31 mouse cellular contexts compared by ENCODE assay signal in the genomic region with DNA sequence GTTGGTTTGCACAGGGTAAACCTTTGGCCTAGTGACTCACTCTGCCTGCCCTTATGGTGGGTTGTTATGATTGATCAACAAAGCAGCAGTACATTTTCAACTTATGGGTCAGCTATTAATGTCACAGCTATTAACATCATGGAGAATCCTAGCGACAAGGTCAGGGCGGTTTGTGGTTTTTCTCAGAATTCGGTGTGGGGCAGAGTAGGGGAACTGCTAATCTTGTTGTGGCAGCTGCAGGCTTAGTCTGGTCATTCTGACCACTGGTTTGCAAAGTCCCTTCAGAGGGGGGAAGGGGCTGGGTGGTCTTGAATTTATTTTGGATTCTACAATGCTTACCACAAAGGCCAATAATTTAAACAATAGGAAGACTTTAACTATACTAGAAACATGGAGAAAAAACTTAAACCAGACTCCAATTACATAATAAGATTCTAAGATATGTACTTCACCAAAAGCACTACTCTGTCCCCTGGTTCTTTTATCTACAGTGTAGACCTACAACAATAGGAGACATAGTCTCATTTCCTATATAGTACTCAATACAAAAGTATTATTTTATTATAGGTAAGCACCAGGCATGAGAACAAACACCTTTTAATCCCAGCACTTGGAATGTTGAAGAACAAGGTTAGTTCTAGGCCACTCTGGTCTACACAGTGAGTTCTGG. TPM values are rescaled to one million over a fixed set of nuclear protein-coding genes. Genes with fewer than 3 reads are reported as not detected.
DNase-seq lines count a peak whose midpoint lies in the region; ATAC-seq and TF ChIP-seq lines count a peak whose summit lies in the region.
"Had no signal": no experiment of that assay in that cellular context is flagged by ENCODE, and none has a peak within 500 bp of the region (broad histone marks: within the 10 kb centered on the region; RNA-seq: fewer than 3 reads in every experiment).

No protein-coding gene starts in this region.

- H3K4me2 ChIP-seq in liver, embryonic 13.5 days = peak overlapping the region; percentile 33
- no peak overlapping the region for H3K4me2 ChIP-seq in myocyte (ENCODE audit: low read depth)
- H3K4me2 ChIP-seq: embryonic facial prominence, embryonic 13.5 days; forebrain, embryonic 12.5 days; heart, embryonic 12.5 days; hindbrain, embryonic 13.5 days; lung, embryonic 15.5 days; midbrain, embryonic 11.5 days; neural tube, embryonic 13.5 days had no signal

- H3K79me2 ChIP-seq in myocyte (ENCODE audit: control insufficient read depth, insufficient read depth) = no peaks in the 10 kb centered on the region

- no peak for TF ChIP-seq CTCF in G1E (IDR thresholded peaks at IDR 0.05; ENCODE audit: low read depth, low read length)

- ATAC-seq in G1E (ENCODE audit: extremely low read depth, insufficient number of reproducible peaks, low FRiP score, poor library complexity, severe bottlenecking) = peak; percentile 81
- ATAC-seq in liver, embryonic 13.5 days (ENCODE audit: low read depth) = peak; percentile 83
- ATAC-seq: CD4-positive, CD25-positive, alpha-beta regulatory T cell, adult 4 months; forebrain, postnatal 0 days; intestine, embryonic 16.5 days; midbrain, embryonic 16.5 days; Patski had no signal

- H3ac ChIP-seq in myocyte (ENCODE audit: control insufficient read depth, insufficient read length) = no peak overlapping the region

- peak overlapping the region; percentile 14; the same call in 1 of the 2 replicates for H3K27ac ChIP-seq in liver, embryonic 13.5 days
- H3K27ac ChIP-seq: embryonic facial prominence, embryonic 13.5 days; forebrain, embryonic 12.5 days; hindbrain, embryonic 13.5 days; kidney, postnatal 0 days; lung, embryonic 15.5 days; neural tube, embryonic 13.5 days; stomach, postnatal 0 days had no signal

- WGBS in liver, embryonic 13.5 days (ENCODE audit: insufficient replicate concordance) = 10% methylated on average over 3 of the region's 3 CpGs

- DNase-seq in G1E (ENCODE audit: low spot score) = no peak
- peak; percentile 65 for DNase-seq in c-Kit-positive CD71-positive TER-119-negative erythroid progenitor cells, embryonic 14.5 days (ENCODE audit: low read depth)
- DNase-seq in liver, embryonic 13.5 days = peak; percentile 49
- DNase-seq in testis, postnatal 14 days (ENCODE audit: low spot score) = no peak
- DNase-seq in cerebellum, adult 11-12 months = no peak
- DNase-seq in urinary bladder, postnatal 14 days (ENCODE audit: low spot score) = no peak
- DNase-seq: adrenal gland, postnatal 14 days; cerebellum, adult 9-11 months; embryo, embryonic 11 days; forebrain, postnatal 0 days; gastrocnemius, postnatal 25 days; heart, adult 11 months; heart, postnatal 4 days; kidney, adult 8-10 months; right cerebral cortex, postnatal 4 days; thymus, adult 2 months; thymus, postnatal 36 days had no signal

- H3K4me3 ChIP-seq in G1E (ENCODE audit: low read depth, low read length) = no peak overlapping the region; the same call in 1 of the 2 replicates
- no peak overlapping the region for H3K4me3 ChIP-seq in liver, embryonic 13.5 days (replicated peaks)
- H3K4me3 ChIP-seq in myocyte = no peak overlapping the region
- H3K4me3 ChIP-seq: embryonic facial prominence, embryonic 13.5 days; forebrain, embryonic 12.5 days; heart, embryonic 12.5 days; hindbrain, embryonic 13.5 days; lung, embryonic 15.5 days; neural tube, embryonic 13.5 days had no signal

- TF ChIP-seq POLR2A in myocyte (IDR thresholded peaks at IDR 0.05; ENCODE audit: insufficient read length, low read depth) = no peak

- H3K9ac ChIP-seq in liver, embryonic 13.5 days = no peak overlapping the region
- H3K9ac ChIP-seq: embryonic facial prominence, embryonic 13.5 days; forebrain, embryonic 12.5 days; forebrain, postnatal 0 days; heart, embryonic 12.5 days; hindbrain, embryonic 13.5 days; lung, embryonic 15.5 days; neural tube, embryonic 13.5 days had no signal

- H3K36me3 ChIP-seq in G1E (replicated peaks) (no peaks in the 10 kb centered on the region), myocyte (ENCODE audit: control insufficient read depth, insufficient read depth) (peaks cover 5% of the 10 kb centered on the region)
- H3K36me3 ChIP-seq in liver, embryonic 13.5 days = no peaks in the 10 kb centered on the region
- H3K36me3 ChIP-seq: heart, embryonic 12.5 days; lung, embryonic 15.5 days had no signal

- H3K9me3 ChIP-seq in G1E (replicated peaks) = no peaks in the 10 kb centered on the region
- no peaks in the 10 kb centered on the region for H3K9me3 ChIP-seq in liver, embryonic 13.5 days (replicated peaks)
- H3K9me3 ChIP-seq: embryonic facial prominence, embryonic 13.5 days; forebrain, embryonic 12.5 days; heart, embryonic 12.5 days; hindbrain, embryonic 13.5 days; lung, embryonic 15.5 days; neural tube, embryonic 13.5 days had no signal

- H3K27me3 ChIP-seq in G1E (ENCODE audit: insufficient read depth, low read length) = no peaks in the 10 kb centered on the region
- no peaks in the 10 kb centered on the region for H3K27me3 ChIP-seq in liver, embryonic 13.5 days
- no peaks in the 10 kb centered on the region for H3K27me3 ChIP-seq in myocyte (ENCODE audit: control insufficient read depth, insufficient read depth, insufficient read length)
- H3K27me3 ChIP-seq: embryonic facial prominence, embryonic 13.5 days; forebrain, embryonic 12.5 days; heart, embryonic 12.5 days; hindbrain, embryonic 13.5 days; lung, embryonic 15.5 days; neural tube, embryonic 13.5 days; Patski had no signal

- peaks cover 53% of the 10 kb centered on the region for H3K4me1 ChIP-seq in G1E (ENCODE audit: insufficient read depth, low read depth, low read length)
- peaks cover 28% of the 10 kb centered on the region for H3K4me1 ChIP-seq in liver, embryonic 13.5 days (replicated peaks)
- H3K4me1 ChIP-seq: embryonic facial prominence, embryonic 13.5 days; forebrain, embryonic 12.5 days; hindbrain, embryonic 13.5 days; lung, embryonic 15.5 days; neural tube, embryonic 13.5 days had no signal

TF ChIP-seq in myocyte, 11 proteins besides CTCF, POLR2A, EP300 and RAD21:
- TF ChIP-seq MAX (IDR thresholded peaks at IDR 0.05; ENCODE audit: low read depth) (no peak), MYOD1 (IDR thresholded peaks at IDR 0.05; ENCODE audit: control insufficient read depth in 1 of 3, insufficient read length in 2 of 3, low read depth in 2 of 3) (peak in 1 of 3 experiments; percentile 36), MYOG (IDR thresholded peaks at IDR 0.05; ENCODE audit: control insufficient read depth in 1 of 3, insufficient read depth in 1 of 3, insufficient read length in 2 of 3, low read depth in 2 of 3) (peak in 2 of 3 experiments; percentile 32 to 39)

RNA-seq across cellular contexts. Expression of a gene that starts 37.3 kb away (rescaled TPM):
- total RNA-seq in G1E (2014; fragmentation: Nextera tagmentation) (45.0 and 46.0 TPM in 2 replicates), G1E (2017) (27.5 and 28.8 TPM in 2 replicates)
- polyA plus RNA-seq in G1E (2012) (24.2 and 31.6 TPM in 2 replicates), myocyte (2012; fragmentation: generic; extraction: Trizol) (9.0 TPM)
- 16.2 and 20.3 TPM in 2 replicates for polyA plus RNA-seq in liver, embryonic 13.5 days (2015; fragmentation: Nextera tagmentation; extraction: Ambion mirVana)

Comparison
In these comparisons a context has a peak if more than half of its experiments do, and no peak if none do; other contexts are left out.
1. DNase-seq: peak in c-Kit-positive CD71-positive TER-119-negative erythroid progenitor cells, embryonic 14.5 days (single experiment) and liver, embryonic 13.5 days (single experiment); none in G1E (single experiment), testis, postnatal 14 days (single experiment), cerebellum, adult 11-12 months (single experiment) and urinary bladder, postnatal 14 days (single experiment).